Mouse (Mus musculus) erythroblast, adult 5-6 weeks (primary cell): Measurements from ENCODE around the gene Ppwd1. TPM values are rescaled to one million over a fixed set of nuclear protein-coding genes. Genes with fewer than 3 reads are reported as not detected.
"Not testable (repeated sequence)": the region's sequence is repeated elsewhere in the genome, so short reads cannot be mapped to it uniquely, and the experiment has no call there.

Experiments used
- ATAC-seq: replicated peaks from 2 replicates; pipeline ENCODE4 v1.8.0; 2016; ENCODE audit warnings: moderate number of reproducible peaks, mild to moderate bottlenecking, moderate TSS enrichment, inconsistent platforms; ENCODE audit not compliant: poor library complexity, low FRiP score, severe bottlenecking
- total RNA-seq, 2 experiments: library from RNA; stranded (forward) in 1 of 2; stranded (reverse) in 1 of 2; fragments of 150-400 nt in 1 of 2; fragments of 200-764, 138-1000 nt in 1 of 2; gene quantifications; 2 replicates each; pipeline versions ENCODE4 v1.2.3 to v1.2.4; 2015 to 2017; ENCODE audit warnings: low replicate concordance in 2 of 2

Gene Ppwd1
- total RNA-seq (2015; ENCODE audit: low replicate concordance) = 28.6 and 47.9 TPM in 2 replicates
- 31.4 and 53.5 TPM in 2 replicates for total RNA-seq (2017; ENCODE audit: low replicate concordance)

DNA sequence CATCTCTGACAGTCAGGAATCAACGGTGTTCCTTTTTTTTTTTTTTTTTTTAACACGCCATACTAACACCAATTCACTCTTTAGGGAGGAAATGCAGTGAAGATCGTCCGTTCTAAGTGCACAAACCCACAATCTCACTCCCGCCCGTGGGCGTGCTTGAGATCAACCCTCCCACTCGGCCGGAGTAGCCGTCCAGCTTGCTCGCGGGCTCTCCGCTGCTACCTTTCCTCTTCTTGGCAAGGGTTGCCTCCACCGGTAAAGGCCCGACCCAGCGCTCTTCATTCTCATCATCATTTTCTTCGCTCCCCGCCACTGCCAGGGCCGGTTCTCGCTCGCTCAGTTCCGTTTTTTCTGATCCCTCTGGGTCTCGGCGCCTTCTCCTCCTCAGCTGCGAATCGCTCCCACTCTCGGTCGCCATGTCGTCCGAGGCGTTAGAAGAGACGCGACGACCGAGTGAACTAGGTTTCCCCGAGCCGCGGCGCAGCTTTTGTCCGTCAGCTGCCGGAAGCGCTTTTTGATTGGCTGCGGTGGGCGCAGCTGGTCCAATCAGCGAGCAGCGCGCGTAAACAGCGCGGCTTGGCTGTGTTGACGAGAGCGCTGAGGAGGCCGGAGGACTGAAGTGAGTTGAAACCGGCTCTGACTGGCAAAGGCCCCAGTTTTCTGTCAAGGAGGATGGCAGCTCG lies at the start of gene Ppwd1, which contains the start of gene Cenpk:
Gene Ppwd1 (minus strand): TSS at position 460 of the 683 bp plus-strand sequence.
Gene Cenpk (plus strand): TSS at position 228 of the 683 bp plus-strand sequence.
- ATAC-seq = peak; percentile 96

DNA sequence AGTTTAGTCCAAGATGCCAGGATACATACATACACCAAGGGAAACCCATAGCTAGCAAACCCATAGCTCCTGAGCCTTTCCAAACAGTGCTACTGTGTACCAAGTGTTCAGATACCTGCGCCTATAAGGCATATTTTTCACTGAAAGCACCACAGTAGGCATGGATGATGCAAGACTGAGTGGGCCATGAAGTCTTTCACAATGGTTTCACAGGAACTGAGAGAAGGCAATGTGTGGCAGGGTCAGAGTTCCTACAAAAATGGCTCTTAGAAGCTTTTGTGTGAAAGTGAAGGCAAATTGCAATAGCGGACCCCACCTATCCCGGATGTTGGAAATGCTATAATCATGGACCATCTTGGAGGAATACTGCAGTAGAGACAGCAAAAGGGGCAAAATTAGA lies 30.4 kb upstream of the Ppwd1 start:
- ATAC-seq = no peak

DNA sequence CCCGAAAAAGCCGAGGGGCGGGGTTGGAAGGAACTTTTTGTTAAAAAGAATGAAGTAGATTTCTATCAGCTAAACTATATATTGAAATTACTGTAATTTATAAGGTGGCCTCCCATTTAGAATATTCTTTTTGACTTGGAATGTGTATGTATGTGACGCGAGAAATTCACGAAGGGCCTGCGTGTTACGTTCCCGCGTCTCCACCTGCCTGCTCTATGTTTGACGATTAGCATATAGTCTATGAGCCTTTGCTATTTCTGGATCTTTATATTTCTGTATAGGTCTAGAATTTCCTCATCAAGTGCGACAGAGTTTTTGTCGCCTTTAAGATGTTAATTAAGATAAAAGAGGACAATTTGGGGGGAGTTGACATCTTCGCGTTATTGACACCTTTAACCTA lies 538 bp upstream of the Ppwd1 start:
- ATAC-seq = peak; percentile 32; the same call in 1 of the 2 replicates

DNA sequence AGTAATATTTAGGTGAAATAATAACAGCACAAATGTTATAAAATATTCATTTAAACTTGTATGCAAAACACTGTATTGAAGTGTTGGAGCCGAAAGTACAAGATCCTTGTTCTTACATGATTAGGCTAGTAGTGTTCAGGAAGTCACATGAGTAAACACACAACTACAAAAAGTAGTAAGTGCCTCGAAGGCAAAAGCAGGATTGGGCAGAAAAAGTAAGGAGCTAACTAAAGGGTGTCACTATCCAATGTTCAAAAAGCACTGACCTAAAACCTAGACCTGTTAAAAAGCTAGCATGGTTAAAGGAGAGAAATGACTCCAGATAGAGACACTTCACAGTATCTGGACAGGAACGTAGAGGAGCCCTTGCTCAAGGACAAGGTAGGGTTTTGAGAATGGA lies 1.2 kb downstream of the Ppwd1 start:
- no peak for ATAC-seq

DNA sequence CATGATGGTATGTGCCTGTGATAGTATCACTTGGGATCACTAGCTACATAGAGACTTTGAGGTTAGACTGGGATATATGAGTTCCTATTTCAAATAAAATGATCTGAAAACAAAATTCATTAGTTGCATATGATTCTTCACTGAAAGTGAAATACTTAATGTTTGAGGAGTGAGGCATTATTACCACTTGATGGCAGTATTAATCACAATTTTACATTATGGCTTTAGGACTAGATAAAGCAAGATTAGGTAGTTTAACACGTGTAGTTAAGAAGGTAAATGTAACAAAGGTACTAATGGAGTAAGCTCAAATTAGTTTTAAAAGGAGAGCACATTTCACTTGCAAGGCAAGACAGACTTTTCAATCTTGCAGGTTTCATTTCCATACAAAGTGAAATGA lies 24.3 kb downstream of the Ppwd1 start:
- 0 out of 2 replicates have a peak, but pooled peaks have one; percentile 49 for ATAC-seq

DNA sequence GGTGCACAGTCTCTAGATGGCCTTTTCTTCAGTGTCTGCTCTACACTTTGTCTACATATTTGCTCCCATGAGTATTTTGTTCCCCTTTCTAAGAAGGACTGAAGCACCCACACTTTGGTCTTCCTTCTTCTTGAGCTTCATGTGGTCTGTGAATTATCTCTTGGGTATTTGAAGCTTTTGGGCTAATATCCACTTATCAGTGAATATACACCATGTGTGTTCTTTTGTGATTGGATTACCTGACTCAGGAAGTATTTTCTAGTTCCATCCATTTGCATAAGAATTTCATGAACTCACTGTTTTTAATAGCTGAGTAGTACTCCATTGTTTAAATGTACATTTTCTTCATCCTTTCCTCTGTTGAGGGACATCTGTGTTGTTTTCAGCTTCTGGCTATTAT lies 32.8 kb downstream of the Ppwd1 start:
- ATAC-seq = not testable (repeated sequence)

DNA sequence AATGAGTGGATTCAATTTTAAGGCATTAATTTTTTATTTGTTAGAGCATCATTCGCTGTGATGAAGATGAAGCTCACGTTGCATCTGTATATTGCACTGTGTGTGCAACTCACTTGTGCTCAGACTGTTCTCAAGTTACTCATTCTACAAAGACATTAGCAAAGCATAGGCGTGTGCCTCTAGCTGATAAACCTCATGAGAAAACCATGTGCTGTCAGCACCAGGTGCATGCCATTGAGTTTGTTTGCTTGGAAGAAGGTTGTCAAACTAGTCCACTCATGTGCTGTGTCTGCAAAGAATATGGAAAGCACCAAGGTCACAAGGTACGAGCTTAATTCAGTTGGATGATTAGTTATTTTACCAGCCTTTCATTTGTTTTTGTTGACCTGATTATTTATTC lies 41.3 kb downstream of the Ppwd1 start:
- no peak for ATAC-seq

DNA sequence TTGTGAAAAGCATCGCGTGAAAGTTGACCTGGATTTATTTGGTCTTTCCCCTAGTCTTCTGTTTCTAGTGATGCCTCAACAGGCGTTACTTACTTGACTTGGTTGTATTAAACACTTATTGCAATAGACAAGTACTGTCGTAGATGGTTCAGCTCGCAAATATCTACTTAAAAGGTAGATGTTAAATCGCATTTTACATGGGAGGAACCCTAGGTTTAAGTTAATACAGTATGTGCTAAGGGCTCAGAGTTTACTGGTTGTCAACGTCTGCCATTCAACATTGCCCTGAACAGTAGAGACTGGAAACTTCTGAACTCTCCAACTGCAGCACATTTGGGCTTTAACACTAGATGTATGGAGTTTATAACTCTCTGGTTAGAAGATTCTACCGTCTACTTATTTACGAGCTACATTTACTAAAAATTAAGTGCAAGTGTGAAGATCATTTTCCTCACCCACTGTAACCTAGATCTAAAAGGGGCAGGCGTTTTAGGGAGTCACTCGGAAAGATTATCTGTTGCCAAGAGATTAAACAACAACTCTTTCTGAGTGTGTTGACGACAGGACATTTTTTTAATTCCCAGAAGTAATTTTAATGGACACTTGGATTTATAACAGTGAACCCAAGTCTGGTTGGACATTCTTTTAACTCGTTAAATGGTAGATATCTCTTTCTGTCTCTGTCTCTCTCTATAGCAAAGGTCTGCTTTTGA lies 49.3 kb downstream of the Ppwd1 start:
- ATAC-seq = peak; percentile 58

DNA sequence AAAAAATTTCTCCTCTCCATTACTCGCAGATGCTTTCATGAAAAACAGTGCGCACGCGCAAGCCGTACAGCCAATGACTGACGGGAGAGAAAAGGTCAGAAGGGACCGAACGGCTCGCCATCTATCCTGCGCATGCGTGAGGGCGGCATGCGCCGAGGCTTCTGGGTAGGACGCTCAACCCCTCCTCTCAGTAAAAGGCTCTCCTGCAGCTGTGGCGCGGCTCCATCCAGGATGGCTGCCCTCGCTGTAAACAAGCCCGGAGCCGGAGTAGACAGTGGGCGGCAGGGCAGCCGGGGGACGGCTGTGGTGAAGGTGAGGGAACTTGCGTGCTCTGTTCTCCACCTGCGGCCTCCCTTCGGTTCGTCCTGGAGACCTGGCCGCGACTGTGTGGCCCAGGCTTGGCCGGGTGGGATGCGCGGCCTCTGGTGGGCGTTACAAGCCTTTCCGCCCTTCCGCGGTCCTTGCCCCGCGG lies 50.0 kb downstream of the Ppwd1 start, which contains the start of gene Trim23:
Gene Trim23 (plus strand): TSS at position 148 of the 472 bp plus-strand sequence.
- peak; percentile 90 for ATAC-seq

DNA sequence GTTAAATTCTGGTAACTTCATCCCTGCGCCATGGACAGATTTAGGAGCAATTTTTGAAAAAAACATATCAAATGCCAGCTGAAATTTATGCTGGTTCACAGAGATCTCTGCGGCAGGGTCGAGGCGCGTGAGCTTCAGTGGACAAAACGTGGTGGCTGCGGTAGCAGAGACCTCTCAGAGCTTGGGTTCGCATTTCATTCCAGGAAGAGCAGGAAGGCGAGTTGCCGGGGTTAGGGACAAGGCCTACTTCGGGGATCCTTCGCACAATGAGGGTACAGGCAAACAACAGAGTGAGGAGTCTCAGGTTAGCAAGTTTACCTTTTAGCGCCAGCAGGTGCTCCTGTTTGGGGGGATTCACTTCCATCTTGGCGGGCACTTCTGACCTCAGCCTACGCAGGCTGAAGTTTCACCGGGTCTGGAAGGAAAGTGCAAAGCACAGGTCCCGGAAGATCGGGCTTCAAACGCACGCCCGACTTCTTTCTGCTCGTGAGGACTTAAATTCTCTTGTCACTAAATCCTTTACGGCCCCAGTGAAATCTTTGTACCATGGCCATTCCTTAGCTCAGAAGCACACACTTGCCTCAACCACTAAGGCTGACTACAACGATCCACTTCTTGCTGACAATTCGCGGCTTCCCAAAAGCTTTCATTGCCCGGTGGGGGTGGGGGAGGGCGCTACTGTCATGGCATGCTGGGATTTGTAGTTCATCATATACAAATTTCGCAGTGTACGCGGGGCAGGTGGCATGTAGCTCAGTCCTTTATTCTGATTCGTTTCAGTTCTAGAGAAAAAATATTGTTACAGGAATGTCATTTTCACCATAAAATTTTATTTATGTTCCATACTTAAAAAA lies 50.6 kb downstream of the Ppwd1 start, which contains the start of gene Trappc13:
Gene Trappc13 (minus strand): TSS at position 674 of the 854 bp plus-strand sequence.
- ATAC-seq = peak; percentile 83

DNA sequence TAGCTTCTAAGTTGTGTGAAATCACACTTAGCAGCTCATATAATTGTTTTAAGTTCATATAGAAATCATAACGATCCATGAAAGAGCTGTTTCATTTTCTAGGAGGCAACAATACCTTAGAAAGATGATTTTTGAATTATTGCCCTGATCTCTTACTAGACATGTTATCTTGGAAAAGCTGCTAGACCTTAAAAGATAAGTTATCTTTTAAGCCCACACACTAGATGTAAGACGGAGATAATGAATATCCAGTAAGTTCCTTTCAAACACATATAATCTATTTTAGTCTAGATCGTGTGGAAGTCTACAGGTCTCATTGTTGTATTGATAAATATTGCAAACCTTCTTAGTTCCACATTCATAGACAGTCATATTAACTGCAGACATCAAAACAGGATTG lies 51.8 kb downstream of the Ppwd1 start:
- no peak for ATAC-seq

DNA sequence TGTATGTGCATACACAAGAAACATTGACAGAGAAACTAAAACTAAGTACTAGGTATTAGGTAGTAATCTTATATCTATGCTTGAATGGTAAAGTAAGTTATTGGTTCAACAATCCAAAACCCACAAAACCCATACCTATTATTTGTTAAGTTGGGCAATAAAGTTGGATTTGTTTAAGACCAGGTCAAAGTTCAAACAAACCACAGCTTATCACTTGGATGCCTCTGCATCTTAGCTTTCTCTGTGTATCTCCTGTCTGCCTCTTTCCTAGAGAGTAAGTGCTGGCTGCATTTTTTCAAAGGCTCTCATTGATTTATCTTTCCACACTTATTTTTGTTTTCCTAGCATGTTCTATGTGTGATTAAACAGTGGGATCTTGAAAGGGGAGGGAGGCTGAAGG lies 56.1 kb downstream of the Ppwd1 start:
- ATAC-seq = no peak

DNA sequence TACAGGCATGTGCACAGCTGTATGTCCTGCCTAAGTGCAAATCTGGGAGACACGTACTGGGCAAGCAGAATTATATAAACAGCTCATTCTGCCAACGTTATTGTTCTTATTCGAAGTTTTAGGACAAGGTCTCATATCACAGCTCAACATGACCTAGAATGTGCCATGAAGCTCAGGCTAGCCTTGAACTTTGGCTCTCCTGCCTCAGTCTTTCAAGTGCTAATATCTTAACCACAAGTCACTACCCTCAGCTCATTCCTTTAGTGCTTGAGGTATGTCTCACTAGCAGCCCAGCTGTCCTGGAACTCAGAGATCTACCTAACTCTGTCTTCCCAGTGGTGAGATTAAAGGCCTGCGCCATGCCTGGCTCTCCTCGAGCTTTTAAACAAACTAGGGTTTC lies 56.9 kb downstream of the Ppwd1 start:
- ATAC-seq = no peak

DNA sequence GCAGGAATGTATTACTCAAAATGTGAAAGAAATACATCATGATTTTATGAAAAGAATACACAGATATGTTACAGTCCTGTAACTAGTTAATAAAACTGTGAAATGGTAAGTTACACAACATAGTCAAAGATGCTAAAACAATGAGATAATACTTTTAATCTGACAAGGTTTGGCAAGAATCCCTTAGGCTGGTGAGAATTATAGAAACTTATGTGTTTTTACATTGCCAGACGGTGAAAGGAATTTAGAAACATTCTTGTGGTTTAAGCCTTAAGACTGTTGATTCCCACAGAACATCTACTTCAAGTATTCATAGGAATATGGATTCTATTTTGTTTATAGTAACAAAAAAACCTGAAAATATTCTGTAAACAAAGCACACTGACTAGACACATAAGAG lies 73.0 kb downstream of the Ppwd1 start:
- no peak for ATAC-seq

Other genes with a start within 250 kb of the Ppwd1 start
- 9.2 and 20.9 TPM in 2 replicates for gene Nln, start 119.2 kb downstream of the Ppwd1 start, total RNA-seq (2015; ENCODE audit: low replicate concordance)
- 4.8 and 6.1 TPM in 2 replicates for gene Nln, start 119.2 kb downstream of the Ppwd1 start, total RNA-seq (2017; ENCODE audit: low replicate concordance)
- gene Sgtb, start 119.1 kb downstream of the Ppwd1 start, total RNA-seq (2015; ENCODE audit: low replicate concordance) = not detected in 2 replicates
- gene Sgtb, start 119.1 kb downstream of the Ppwd1 start, total RNA-seq (2017; ENCODE audit: low replicate concordance) = not detected in 2 replicates
- gene Trappc13, start 50.4 kb downstream of the Ppwd1 start, total RNA-seq (2015; ENCODE audit: low replicate concordance) = 14.0 and 14.4 TPM in 2 replicates
- 11.8 and 19.0 TPM in 2 replicates for gene Trappc13, start 50.4 kb downstream of the Ppwd1 start, total RNA-seq (2017; ENCODE audit: low replicate concordance)
- gene Trim23, start 50.0 kb downstream of the Ppwd1 start, total RNA-seq (2015; ENCODE audit: low replicate concordance) = 24.6 and 31.1 TPM in 2 replicates
- gene Trim23, start 50.0 kb downstream of the Ppwd1 start, total RNA-seq (2017; ENCODE audit: low replicate concordance) = 59.1 and 82.8 TPM in 2 replicates
- gene Cenpk, start 232 bp downstream of the Ppwd1 start, total RNA-seq (2015; ENCODE audit: low replicate concordance) = 24.2 and 35.9 TPM in 2 replicates
- 60.7 and 72.5 TPM in 2 replicates for gene Cenpk, start 232 bp downstream of the Ppwd1 start, total RNA-seq (2017; ENCODE audit: low replicate concordance)
- 0.77 and 1.0 TPM in 2 replicates for gene Adamts6, start 59.0 kb upstream of the Ppwd1 start, total RNA-seq (2015; ENCODE audit: low replicate concordance)
- 0.26 and 0.84 TPM in 2 replicates for gene Adamts6, start 59.0 kb upstream of the Ppwd1 start, total RNA-seq (2017; ENCODE audit: low replicate concordance)